Mouse (Mus musculus): ENCODE data around the gene Slc7a4. TPM values are rescaled to one million over a fixed set of nuclear protein-coding genes. Genes with fewer than 3 reads are reported as not detected.

Gene Slc7a4
- not detected for polyA plus RNA-seq (2014; fragmentation: Illumina TruSeq; extraction: RNeasy Lipid Tissue Mini Kit (QIAGEN cat#74804); ENCODE audit: low read depth, low replicate concordance)

GRCm38 (mm10) chr16:17583064-17583463, at the start of gene Slc7a4:
Gene Slc7a4, minus strand, starts transcription at chr16:17583214.

GRCm38 (mm10) chr16:17619198-17620105, 36.4 kb upstream of the Slc7a4 start, which contains the start of gene Smpd4:
Gene Smpd4, plus strand, starts transcription at chr16:17619354.

GRCm38 (mm10) chr16:17561751-17562208, 21.2 kb downstream of the Slc7a4 start, which contains the start of gene P2rx6:
Gene P2rx6, plus strand, starts transcription at chr16:17561885.

GRCm38 (mm10) chr16:17561128-17561750, 21.8 kb downstream of the Slc7a4 start, which contains the start of gene Lrrc74b:
Gene Lrrc74b, minus strand, starts transcription at chr16:17561247.

GRCm38 (mm10) chr16:17530640-17531288, 52.2 kb downstream of the Slc7a4 start, which contains the start of gene Thap7:
Gene Thap7, minus strand, starts transcription at chr16:17531136.

Other genes with a start within 250 kb of the Slc7a4 start
- gene Snap29, start 177.2 kb downstream of the Slc7a4 start, polyA plus RNA-seq (2014; fragmentation: Illumina TruSeq; extraction: RNeasy Lipid Tissue Mini Kit (QIAGEN cat#74804); ENCODE audit: low read depth, low replicate concordance): 101 TPM
- 27.7 TPM for gene Pi4ka, start 176.9 kb downstream of the Slc7a4 start, polyA plus RNA-seq (2014; fragmentation: Illumina TruSeq; extraction: RNeasy Lipid Tissue Mini Kit (QIAGEN cat#74804); ENCODE audit: low read depth, low replicate concordance)
- gene Crkl, start 131.2 kb downstream of the Slc7a4 start, polyA plus RNA-seq (2014; fragmentation: Illumina TruSeq; extraction: RNeasy Lipid Tissue Mini Kit (QIAGEN cat#74804); ENCODE audit: low read depth, low replicate concordance): 22.6 TPM
- 0.32 TPM for gene Aifm3, start 93.6 kb downstream of the Slc7a4 start, polyA plus RNA-seq (2014; fragmentation: Illumina TruSeq; extraction: RNeasy Lipid Tissue Mini Kit (QIAGEN cat#74804); ENCODE audit: low read depth, low replicate concordance)
- 22.8 TPM for gene Lztr1, start 74.5 kb downstream of the Slc7a4 start, polyA plus RNA-seq (2014; fragmentation: Illumina TruSeq; extraction: RNeasy Lipid Tissue Mini Kit (QIAGEN cat#74804); ENCODE audit: low read depth, low replicate concordance)
- 1.1 TPM for gene Thap7, start 52.1 kb downstream of the Slc7a4 start, polyA plus RNA-seq (2014; fragmentation: Illumina TruSeq; extraction: RNeasy Lipid Tissue Mini Kit (QIAGEN cat#74804); ENCODE audit: low read depth, low replicate concordance)
- gene Lrrc74b, start 22.0 kb downstream of the Slc7a4 start, polyA plus RNA-seq (2014; fragmentation: Illumina TruSeq; extraction: RNeasy Lipid Tissue Mini Kit (QIAGEN cat#74804); ENCODE audit: low read depth, low replicate concordance): not detected
- not detected for gene P2rx6, start 21.3 kb downstream of the Slc7a4 start, polyA plus RNA-seq (2014; fragmentation: Illumina TruSeq; extraction: RNeasy Lipid Tissue Mini Kit (QIAGEN cat#74804); ENCODE audit: low read depth, low replicate concordance)
- 17.9 TPM for gene Smpd4, start 36.1 kb upstream of the Slc7a4 start, polyA plus RNA-seq (2014; fragmentation: Illumina TruSeq; extraction: RNeasy Lipid Tissue Mini Kit (QIAGEN cat#74804); ENCODE audit: low read depth, low replicate concordance)
- gene Ccdc74a, start 63.3 kb upstream of the Slc7a4 start, polyA plus RNA-seq (2014; fragmentation: Illumina TruSeq; extraction: RNeasy Lipid Tissue Mini Kit (QIAGEN cat#74804); ENCODE audit: low read depth, low replicate concordance): not detected
- gene Med15, start 149.7 kb upstream of the Slc7a4 start, polyA plus RNA-seq (2014; fragmentation: Illumina TruSeq; extraction: RNeasy Lipid Tissue Mini Kit (QIAGEN cat#74804); ENCODE audit: low read depth, low replicate concordance): 3.7 TPM
- 11.0 TPM for gene Klhl22, start 176.4 kb upstream of the Slc7a4 start, polyA plus RNA-seq (2014; fragmentation: Illumina TruSeq; extraction: RNeasy Lipid Tissue Mini Kit (QIAGEN cat#74804); ENCODE audit: low read depth, low replicate concordance)
- gene Scarf2, start 214.1 kb upstream of the Slc7a4 start, polyA plus RNA-seq (2014; fragmentation: Illumina TruSeq; extraction: RNeasy Lipid Tissue Mini Kit (QIAGEN cat#74804); ENCODE audit: low read depth, low replicate concordance): not detected
- gene B830017H08Rik, start 249.9 kb upstream of the Slc7a4 start, polyA plus RNA-seq (2014; fragmentation: Illumina TruSeq; extraction: RNeasy Lipid Tissue Mini Kit (QIAGEN cat#74804); ENCODE audit: low read depth, low replicate concordance): 1.5 TPM

All from kidney, adult 10 weeks (tissue).